Mouse (Mus musculus) left cerebral cortex, adult 9 months (tissue): Measurements from ENCODE around the gene Synm.
A peak's percentile ranks its signal among the peaks of the same experiment; 100 is the strongest.

Experiments
- DNase-seq, 2 experiments: peaks; one replicate each; pipeline ENCODE4 v3.0.0; 2022; ENCODE audit warnings: low spot score in 2 of 2

The Synm gene

DNA sequence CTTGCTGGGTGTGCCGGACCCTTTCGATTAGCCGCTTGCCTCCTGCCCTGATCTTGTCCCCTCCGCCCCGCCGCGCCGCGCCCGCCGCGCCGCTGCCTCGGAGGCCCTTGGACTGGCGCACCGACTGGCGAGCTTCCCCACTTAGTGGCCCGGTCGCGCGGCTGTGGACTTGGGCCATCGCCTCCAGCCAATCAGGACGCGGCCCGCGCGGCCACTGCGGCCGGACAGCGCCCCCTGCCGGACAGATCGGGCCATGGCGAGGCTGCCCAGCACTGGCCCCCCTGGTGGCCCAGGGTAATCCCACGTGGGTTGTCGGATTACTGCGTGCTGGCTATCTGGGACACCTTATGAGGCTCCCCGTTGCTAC lies at the start of gene Synm:
TSS of gene Synm (minus strand) at position 114 of the 367 bp plus-strand sequence.
- DNase-seq = peak; percentile 30 to 91

DNA sequence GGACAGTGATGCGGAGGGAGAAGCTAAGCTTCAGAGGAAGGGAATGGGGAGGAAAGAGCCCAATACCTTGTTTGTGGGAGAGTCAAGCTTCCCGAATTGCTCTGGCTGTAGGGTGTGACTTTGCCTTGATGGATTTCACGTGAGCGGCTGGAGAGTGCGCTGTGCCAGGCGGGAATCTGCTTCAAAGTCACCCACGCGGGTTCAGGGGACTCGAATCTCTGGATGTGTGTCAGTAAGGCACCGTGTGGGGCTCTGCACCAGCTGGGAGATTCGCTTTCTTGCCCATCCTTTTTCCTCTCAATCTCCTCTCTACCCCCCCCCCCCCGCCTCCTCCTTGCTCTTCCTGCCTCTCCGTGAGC lies 44.3 kb upstream of the Synm start:
- DNase-seq = no peak

DNA sequence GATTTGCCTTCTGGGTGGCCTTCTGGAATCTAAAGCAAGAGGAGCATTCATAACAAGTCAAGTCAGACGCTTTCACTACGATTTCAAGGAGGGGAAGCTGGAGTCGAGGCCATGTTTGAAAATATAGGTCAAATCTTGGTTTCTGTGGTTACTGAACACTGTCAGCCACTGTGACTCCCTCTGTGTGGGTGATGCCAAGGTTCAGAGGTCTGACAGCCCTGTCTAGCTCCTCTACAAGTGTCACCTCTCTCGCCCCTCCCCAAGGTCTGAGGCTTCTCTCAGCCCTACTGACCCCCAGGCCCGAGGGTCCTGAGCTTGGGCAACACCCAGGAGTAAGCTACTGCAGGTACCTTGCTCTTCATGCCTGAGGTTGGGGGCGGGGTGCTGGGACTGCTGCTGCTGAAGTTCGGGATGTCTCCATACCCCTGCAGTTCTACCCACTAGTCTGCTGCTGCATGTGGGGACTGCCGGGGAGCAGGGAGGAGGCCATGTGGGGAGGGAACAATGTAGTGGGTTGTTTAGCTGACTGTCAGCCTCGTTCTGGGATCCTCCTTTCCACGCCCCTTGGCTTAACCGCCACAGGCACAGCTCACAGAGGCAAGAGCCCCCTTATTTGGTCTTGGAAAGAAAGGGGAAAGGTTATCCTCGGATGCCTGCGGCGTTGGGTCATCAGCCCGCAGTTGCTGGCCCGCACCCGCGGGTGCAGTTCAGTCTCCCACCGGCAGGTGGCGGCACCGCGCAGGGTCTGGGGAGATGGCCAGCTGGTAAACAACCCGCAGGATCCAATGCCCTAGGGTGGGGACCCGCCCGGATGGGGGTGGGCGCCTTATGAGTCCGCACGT lies 43.7 kb upstream of the Synm start:
- DNase-seq = peak in 1 of 2 experiments; percentile 74

DNA sequence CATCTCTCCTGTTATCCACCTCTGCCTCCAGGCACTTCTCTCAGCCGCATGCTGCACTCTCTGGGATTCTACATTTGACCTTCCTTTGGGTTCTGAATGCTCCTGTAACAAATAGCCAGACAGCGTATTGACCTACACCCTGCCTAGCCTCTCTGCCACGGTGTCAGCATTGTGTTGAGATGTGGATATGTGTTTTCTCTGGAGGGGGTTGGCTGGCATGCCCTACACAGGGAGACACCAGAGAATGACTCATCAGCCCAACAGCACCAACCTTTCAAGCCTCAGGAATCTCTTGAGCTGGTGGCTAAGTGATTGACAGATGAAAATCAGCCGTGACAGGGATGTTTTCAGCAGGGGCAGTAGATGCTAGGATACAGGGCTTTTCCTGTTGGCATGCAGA lies 41.5 kb upstream of the Synm start:
- DNase-seq = no peak

DNA sequence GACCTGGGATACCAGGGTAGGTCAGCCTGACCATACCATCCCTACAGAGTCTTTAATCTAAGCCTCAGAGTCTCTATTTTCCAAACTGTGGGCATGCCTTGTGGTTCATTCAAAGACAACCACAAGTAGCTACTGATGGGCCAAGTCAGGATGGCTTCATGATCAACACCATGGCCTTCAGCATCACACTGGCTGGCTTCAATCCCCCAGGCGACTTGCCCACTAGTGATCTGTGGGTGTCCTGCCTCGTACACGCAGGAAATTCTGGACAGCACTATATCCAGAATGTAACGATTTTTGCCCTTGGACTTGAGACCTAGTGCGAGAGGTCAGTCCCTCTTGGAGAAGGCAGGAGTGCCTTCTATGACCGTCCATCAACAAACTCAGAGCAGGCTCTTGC lies 41.0 kb upstream of the Synm start:
- no peak for DNase-seq

DNA sequence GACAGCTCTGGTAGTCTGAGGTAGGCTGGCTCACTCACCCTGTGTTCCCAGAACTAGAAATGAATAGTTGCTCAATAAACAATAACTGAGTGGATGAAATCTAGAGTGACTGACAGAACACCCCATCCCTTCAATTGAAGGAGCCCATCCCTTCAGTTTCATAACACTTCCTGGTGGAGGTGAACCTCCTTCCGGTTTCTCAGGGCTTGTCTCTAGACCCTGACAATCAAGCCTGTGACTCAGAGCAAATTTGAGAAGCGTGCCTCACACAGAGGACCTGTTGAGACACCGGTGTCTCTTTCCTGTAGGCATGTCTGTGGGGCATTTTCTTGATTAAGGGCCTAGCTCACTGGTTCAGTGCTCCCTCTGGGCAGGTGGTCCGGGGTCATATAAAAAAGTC lies 38.9 kb upstream of the Synm start:
- DNase-seq = no peak

DNA sequence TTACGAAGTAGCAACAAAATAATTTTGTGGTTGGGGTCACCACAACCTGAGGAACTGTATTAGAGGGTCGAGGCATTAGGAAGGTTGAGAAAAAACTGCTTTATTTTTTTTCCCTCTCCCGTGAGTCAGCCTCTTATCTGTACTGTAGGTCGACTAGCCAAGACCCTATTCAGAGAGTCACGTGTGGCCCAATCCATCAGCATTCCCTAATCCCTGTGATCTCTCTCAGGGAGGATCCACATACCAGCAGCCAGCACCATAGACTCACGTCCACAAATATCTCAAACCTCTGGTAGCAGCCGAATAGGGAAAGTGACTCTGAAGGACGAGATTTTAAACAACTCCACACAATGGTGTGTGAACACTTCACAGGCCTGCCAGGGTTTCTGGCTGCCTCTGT lies 37.5 kb upstream of the Synm start:
- no peak for DNase-seq

DNA sequence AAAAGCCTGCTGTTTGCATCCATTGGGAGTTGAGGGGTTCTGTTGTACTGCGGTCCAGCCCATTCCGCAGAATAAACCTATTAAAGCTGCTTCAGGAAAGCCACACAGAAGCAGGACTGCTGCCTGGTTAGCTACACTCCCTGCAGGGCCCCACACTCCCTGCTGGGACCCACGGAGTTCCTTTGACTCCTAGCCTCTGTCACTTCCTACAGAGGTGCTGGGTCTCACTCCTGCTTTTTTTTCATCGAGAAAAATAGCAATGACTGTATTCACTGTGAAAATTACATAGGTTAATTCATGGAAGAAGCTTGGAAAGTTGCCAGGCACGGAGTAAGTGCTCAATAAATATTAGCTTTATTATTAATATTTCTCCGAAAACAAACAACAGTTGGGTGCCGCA lies 33.9 kb upstream of the Synm start:
- no peak for DNase-seq

DNA sequence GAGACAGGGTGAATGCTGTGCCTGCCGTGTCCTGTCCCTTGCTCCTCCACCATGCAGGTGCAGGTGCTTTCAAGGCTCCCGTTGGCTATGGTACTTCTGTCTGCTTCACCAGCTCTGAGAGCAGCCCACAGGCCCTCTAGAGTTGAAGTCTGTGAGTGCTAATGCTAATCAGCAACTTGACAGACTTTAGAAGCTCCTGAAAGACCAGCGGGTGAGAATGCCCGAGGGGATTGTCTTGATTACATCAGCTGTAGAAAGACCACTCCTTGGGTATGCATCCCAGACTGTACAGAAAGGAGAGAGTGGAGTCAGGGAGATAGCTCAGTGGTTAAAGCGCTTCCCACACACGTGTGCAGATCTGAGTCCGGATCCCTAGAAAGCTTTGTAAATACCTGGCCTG lies 31.7 kb upstream of the Synm start:
- DNase-seq = no peak

DNA sequence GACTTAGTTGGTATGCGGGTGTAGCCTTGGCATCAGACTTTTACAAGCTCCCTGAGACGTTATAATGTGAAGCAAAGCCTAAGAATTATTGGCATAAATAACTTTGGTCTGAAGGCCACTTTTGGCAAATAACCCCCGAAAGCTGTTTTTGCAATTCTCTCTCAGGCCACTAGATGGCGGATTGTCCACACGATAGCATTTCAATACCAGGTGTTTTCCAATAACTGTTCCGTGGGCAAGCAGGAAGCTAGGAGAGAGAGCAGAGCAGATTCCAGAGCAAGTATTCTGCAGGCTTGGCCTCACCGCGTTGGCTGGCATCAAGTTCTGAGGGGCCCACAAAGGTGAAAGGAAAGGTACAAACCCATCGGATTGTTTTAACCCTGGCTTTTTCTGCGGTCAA lies 29.2 kb upstream of the Synm start:
- peak in 1 of 2 experiments; percentile 80 for DNase-seq

DNA sequence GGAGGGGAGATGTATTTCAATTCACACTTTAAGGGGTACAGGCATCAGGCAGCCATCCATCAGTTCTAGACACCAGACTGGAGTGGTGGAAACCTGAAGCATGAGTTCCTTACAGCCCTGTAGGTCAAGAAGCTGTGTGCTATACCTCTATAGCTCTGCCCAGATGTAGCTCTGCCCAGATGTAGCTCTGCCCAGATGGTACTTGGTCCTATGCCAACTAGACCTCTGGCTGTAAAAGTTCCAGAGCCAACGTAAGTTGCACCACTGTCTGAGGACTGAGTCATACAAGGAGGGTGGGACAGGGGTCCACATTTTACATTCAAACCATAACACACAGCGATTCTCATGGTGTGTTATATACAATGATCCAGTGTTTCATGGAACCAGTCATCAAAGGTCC lies 28.3 kb upstream of the Synm start:
- no peak for DNase-seq

DNA sequence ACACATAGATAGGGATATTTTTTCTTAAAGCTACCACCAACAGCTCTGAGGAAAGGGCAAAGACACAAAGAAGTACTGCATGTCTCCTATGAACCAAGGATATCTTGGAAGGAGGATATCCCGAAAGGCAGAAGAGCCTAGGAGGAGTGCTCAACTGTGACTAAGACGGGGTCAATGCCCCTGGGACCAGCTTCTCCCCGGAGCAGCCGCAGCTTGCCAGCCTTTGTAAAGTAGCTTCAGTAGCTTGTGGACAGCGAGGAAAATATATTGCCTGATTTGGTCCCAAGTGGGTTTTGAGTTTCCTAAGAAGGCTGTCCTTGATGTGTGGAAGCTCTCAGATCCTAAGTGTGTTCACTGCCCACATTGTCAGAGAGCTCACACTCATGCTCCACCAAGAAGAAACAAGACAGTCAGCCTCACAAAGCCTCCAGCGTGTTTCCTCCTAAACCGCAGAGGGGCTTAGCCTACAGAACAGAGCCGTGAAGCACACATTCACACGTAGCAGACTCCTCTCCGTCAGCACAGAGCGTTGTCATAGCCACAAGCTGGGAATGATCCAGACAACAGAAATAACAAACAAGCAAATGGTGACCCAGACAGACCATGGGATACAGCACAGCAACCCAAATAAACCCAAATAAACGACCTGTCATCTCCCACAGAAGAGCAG lies 17.2 kb upstream of the Synm start:
- DNase-seq = no peak

DNA sequence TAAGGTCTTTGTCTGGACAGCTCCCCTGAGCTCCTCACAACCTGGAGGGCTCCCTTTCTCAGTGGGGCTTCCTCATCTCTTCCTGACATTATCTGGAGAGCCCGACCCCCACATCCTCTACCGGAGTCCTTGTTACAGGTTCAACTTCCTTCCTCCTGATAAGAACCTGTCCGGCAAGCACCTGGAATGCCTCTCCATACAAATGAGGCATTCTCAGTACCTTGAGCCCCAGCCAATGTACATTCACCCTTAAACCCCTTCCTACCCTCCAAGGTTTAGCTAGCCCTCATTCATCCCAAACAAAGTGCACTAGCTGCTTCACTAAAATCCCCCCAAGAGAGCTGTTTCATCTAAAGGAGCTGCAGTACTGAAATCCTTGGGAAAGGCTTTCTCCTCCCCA lies 16.1 kb upstream of the Synm start:
- no peak for DNase-seq

DNA sequence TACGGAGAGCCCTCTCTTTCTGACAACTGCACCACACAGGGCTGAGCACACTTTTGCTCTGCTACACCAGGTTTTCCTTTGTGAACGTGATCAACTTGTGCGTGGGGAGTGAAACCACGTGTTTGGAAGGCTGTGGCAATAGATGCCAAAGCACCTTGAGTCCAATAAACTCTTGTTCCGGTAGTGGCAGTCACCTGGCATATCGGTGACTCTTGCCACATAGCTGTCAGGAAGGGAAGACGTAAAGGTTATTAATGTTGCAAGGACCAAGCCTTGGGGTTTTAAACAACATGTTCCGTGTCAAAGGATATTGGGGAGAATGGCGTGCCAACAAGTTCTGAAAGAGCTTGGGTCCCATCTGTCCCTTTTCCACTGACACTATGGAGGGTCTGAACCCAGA lies 12.7 kb upstream of the Synm start:
- DNase-seq = no peak

DNA sequence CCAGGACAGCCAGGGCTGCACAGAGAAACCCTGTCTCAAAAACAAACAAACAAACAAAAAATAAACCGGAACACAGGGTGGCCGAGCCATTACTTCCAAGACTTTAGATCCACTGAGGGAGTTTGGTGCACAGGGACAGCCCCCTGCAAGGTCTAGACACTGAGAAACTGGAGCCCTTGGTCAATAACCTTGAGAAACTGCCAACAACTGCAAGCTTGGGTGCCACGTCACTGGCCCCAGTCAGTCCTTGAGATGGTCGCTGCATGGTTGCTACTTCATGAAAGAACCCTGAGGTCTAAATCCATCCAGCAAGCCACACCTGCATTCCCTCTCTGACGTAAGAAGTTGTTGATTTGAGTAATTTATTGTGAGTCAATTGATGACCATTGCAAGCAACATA lies 9.9 kb upstream of the Synm start:
- DNase-seq = no peak

DNA sequence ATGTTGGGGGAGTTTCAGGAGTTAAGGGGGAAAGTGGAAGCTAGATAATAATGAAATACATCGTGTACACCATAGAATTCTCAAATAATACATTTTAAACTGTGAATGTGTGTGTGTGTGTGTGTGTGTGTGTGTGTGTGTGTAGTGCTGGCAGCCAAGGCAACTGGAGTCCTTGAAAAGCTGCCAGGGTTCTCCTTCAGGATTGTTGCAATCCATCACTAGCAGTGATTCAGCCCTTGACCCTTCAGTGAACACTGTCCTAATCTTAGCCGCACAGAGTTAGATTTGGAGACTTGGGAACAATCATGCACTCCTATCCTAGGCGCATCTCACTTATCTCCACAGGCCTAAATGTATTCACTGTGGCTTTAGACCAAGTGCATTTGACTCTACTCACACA lies 8.6 kb upstream of the Synm start:
- no peak for DNase-seq

DNA sequence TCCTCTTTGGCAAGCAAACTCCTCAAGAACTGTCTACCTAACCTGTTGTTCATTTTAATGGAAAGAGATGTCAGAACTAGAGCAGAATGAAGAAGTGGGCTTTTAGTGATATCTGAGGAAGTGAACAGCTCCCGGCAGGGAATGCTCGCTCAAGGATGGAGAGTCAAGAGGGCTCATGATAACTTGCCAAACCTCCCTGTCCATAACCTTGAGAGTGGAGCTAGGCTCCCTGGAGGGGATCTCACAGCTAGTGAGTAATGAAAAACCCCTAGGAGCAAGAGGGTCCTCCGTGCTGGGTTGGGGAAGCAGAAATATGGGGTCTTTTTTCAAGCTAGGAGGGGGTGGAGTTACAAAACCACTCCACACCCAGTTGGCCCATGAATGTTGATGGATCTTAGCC lies 4.1 kb upstream of the Synm start:
- no peak for DNase-seq

DNA sequence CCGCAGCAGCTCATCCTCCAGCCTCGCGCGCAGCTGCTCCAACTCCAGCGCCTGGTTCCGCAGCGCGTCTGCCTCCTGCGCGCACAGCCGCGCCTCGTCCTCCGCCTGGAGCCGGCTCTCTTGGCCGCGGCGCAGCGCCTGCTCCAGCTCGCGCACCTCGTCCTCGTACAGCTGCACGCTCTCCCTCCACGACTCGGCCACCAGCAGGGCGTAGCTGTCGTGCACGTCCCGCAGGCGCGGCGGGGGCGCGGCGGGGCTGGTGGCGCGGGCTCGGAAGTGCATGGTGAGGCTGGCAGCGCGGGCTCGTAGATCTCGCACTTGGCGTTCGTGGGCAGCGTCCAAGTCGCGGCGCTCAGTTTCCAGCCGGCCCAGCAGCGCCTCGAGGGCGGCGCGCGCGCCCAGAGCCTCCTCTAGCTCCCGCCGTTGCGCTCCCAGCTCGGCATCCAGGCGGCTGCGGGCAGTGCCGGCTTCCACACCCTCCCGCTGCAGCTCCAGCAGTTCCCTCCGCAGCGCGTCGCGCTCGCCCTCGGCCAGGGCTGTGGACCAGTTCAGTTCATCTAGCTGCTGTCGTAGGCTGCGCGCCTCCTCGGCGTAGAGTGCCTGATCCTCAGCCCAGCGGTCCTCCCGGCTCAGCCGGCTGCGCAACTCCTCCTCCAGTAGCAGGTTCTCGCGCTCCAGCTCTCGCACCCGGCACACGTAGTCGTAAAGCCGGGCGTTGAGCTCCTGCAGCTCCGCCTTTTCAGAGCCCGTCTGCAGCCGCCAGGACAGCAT lies 499 bp downstream of the Synm start:
- peak; percentile 30 to 72 for DNase-seq

DNA sequence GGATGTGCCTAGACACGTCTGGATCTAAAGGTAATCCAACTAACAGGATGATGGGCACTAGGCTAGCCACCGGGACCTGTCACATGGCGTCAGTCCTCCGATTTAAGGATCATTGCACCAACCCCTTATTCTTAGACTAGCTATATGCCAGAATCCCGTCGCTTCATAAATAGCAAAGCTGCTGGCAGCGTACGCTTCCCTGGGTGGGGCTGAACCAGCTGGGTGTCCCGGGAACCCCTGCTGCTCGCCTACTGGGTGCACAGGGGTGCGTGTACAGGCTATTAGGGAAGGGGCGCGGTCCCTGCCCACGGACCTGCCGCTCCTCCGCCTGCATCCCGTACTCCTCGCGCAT lies 1.1 kb downstream of the Synm start:
- no peak for DNase-seq

DNA sequence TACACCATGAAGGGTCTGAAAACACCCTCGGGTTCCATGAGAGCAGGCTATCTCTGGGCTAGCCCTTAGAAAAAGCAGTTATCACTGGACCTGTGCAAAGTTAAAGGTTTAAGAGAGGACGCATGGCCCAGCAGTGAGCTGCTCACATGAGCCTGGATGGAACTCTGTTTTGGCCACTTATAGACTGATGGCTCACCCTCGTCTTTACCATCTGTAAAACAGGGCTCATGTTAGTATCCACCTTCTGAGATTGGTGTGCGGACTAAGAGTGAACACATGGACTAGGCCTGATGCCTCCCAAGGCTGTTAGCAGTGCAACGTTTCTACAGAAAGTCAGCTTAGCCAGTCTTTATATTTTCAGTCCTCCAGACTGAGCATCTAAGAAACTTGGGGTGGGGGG lies 2.9 kb downstream of the Synm start:
- DNase-seq = no peak

DNA sequence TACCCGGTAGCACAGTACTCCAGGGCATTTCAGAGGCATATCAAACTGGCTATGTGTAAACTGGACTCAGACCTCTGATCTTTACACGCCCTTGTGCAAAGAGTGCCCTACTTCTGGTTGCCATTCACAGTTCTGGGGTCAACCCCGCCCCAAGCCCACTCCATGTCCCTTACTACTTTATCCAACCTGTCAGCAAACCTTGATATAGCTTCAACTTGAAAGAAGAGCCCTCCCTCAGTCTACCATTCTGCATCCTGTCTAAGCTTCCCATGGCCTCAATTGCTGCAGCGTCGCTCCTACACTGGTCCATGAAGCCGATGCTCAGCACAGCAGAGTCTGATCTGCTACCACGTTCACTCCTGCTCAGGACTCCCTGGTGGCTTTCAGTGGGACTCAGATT lies 4.2 kb downstream of the Synm start:
- no peak for DNase-seq

DNA sequence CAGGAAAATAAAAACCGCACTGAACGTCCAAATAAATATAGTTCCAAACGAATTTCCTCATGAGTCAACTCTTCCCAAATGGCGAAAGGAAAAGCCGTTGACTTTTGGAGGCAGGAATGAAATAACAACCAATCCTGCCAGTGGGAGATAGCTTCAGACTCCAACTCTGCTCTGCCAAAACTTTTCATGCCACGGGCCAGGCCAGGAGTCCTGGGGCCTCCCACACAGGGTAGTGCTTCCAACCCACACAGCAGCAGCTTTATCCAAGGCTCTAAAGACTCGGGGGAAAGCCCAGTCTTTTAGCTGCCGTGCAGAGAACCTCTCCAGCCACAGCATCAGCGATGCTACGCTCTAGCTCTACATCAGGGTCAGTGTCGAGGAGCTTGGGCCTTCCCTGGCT lies 4.9 kb downstream of the Synm start:
- no peak for DNase-seq
